Mouse (Mus musculus) testis, adult 2 months (tissue): Measurements from ENCODE around the gene Corin.

ENCODE experiments used
- CTCF ChIP-seq: fragments of 200-500 bp; IDR thresholded peaks from 2 replicates; pipeline ENCODE4 v1.5.1; 2012; ENCODE audit warnings: low read depth, mild to moderate bottlenecking, inconsistent platforms, low read length, moderate library complexity; ENCODE audit not compliant: control insufficient read depth, insufficient read depth, insufficient replicate concordance
- POLR2A ChIP-seq: fragments of 200-500 bp; IDR thresholded peaks from 2 replicates; pipeline ENCODE4 v1.6.1; 2012; ENCODE audit warnings: low read depth, mild to moderate bottlenecking, inconsistent platforms, low read length, moderate library complexity; ENCODE audit not compliant: control insufficient read depth

GRCm38 (mm10) chr5:72427556-72427955 lies 76.7 kb downstream of the Corin start:
- TF ChIP-seq POLR2A (no peak), CTCF (no peak)
